Mouse (Mus musculus) hindbrain, postnatal 0 days (tissue): ENCODE results near the gene Dock4. TPM values are rescaled to one million over a fixed set of nuclear protein-coding genes. Genes with fewer than 3 reads are reported as not detected.

Experiments
- ATAC-seq: fragments of 200-750 bp; cut with Nextera tagmentation; 2 replicates; pipeline ENCODE4 v1.8.0; 2017; ENCODE audit warnings: mild to moderate bottlenecking, moderate TSS enrichment, moderate library complexity
- DNase-seq: peaks from one replicate; pipeline ENCODE4 v3.0.0-alpha.2; 2015; ENCODE audit warnings: low spot score
- H3K27ac ChIP-seq: fragments of 300-500 bp; sonication (generic); 2 replicates; pipeline ENCODE4 v1.5.1; 2014; ENCODE audit warnings: mild to moderate bottlenecking
- H3K27me3 ChIP-seq: fragments of 300-500 bp; sonication (generic); 2 replicates; pipeline ENCODE4 v1.6.1; 2014; ENCODE audit warnings: low read length, mixed read lengths; ENCODE audit not compliant: insufficient read depth
- H3K36me3 ChIP-seq: fragments of 300-500 bp; sonication (generic); 2 replicates; pipeline ENCODE4 v1.6.1; 2014; ENCODE audit warnings: low read length, mixed read lengths; ENCODE audit not compliant: insufficient read depth
- H3K4me1 ChIP-seq: fragments of 300-500 bp; sonication (generic); 2 replicates; pipeline ENCODE4 v1.6.1; 2014; ENCODE audit warnings: antibody characterized with exemption, low read length, mixed read lengths; ENCODE audit not compliant: insufficient read depth
- H3K4me2 ChIP-seq: fragments of 300-500 bp; sonication (generic); 2 replicates; pipeline ENCODE4 v1.6.1; 2014; ENCODE audit warnings: low read depth, mild to moderate bottlenecking, low read length, moderate library complexity, mixed read lengths
- H3K4me3 ChIP-seq: fragments of 300-500 bp; sonication (generic); 2 replicates; pipeline ENCODE4 v1.5.1; 2014; ENCODE audit warnings: low read length
- H3K9ac ChIP-seq: fragments of 300-500 bp; sonication (generic); replicated peaks from 2 replicates; pipeline ENCODE4 v1.6.1; 2014; ENCODE audit warnings: mild to moderate bottlenecking, low read length, moderate library complexity, mixed read lengths
- H3K9me3 ChIP-seq: fragments of 300-500 bp; sonication (generic); 2 replicates; pipeline ENCODE4 v1.6.1; 2016; ENCODE audit warnings: low read length, mixed read lengths
- CTCF ChIP-seq: IDR thresholded peaks from 2 replicates; pipeline ENCODE4 v1.5.1; 2016; ENCODE audit warnings: antibody characterized with exemption, control low read depth, low read depth
- WGBS: fragments of 180-500 bp; shearing (Covaris S2); extraction: QIAGEN DNeasy Blood & Tissue Kit; methylation state at CpG from one replicate; pipeline ENCODE4 v1.1.7; 2014; 5-methylcytosine and 5-hydroxymethylcytosine counted together
- polyA plus RNA-seq: library from polyadenylated mRNA; unstranded; fragments of >200 nt; fragmentation: Nextera tagmentation; extraction: Ambion mirVana; gene quantifications from 2 replicates; pipeline ENCODE4 v1.2.1, GENCODE M21; 2015
- total RNA-seq: library from RNA; depleted of rRNA; stranded (reverse); fragments of >200 nt; gene quantifications from 2 replicates; pipeline ENCODE4 v1.2.3, GENCODE M21; 2014

Dock4 gene
- total and polyA plus RNA-seq, 2 experiments from 2014 or later: 16.7 to 30.7 TPM

- H3K9me3 ChIP-seq: no peaks in the 10 kb centered on the region
- no peak overlapping the region for H3K4me2 ChIP-seq
- H3K4me1 ChIP-seq: no peaks in the 10 kb centered on the region
- DNase-seq: no peak
- no peaks in the 10 kb centered on the region for H3K27me3 ChIP-seq
- 79% methylated on average over 11 of the region's 11 CpGs for WGBS
- no peak overlapping the region for H3K9ac ChIP-seq
- no peak for ATAC-seq
- no peak overlapping the region for H3K27ac ChIP-seq
- no peak overlapping the region for H3K4me3 ChIP-seq
- no peaks in the 10 kb centered on the region for H3K36me3 ChIP-seq
- no peak for TF ChIP-seq CTCF
Observed at GRCm38 (mm10) chr12:40559103-40559502, 113.4 kb downstream of the Dock4 start.

GRCm38 (mm10) chr12:40563703-40564102 is 118.0 kb downstream of the Dock4 start:
- Histone ChIP-seq H3K4me2 (no peak overlapping the region), H3K9me3 (no peaks in the 10 kb centered on the region), H3K36me3 (no peaks in the 10 kb centered on the region), H3K4me3 (no peak overlapping the region), H3K27me3 (no peaks in the 10 kb centered on the region), H3K9ac (no peak overlapping the region), H3K4me1 (peaks cover 6% of the 10 kb centered on the region; the same call in 1 of the 2 replicates), H3K27ac (no peak overlapping the region)
- ATAC-seq (no peak), DNase-seq (no peak)
- TF ChIP-seq CTCF: no peak
- 68% methylated on average over 1 of the region's 1 CpGs for WGBS

DNA sequence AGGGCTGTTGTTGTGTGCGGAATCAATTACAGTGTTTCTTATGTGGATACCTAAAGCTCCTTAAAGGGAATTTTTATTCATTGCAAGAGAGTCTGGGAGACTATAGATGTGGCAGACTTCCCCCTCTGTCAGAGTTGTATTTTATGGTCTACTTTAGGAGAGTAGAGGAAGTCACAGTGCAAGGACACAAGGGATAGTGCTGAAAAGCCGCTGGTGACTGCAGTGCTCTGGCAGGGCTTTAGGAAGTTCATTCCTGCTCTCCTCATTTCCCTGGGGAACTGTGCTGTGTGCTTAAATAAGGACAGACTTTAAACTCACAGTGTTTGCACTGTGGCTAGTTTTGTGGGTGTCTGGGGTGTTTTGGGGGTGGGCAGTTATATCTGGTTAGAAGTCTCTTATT is 118.5 kb downstream of the Dock4 start:
- no peak for DNase-seq
- H3K36me3 ChIP-seq: no peaks in the 10 kb centered on the region
- WGBS: 75% methylated on average over 2 of the region's 2 CpGs
- ATAC-seq: no peak
- H3K4me1 ChIP-seq: peaks cover 11% of the 10 kb centered on the region; the same call in 1 of the 2 replicates
- TF ChIP-seq CTCF: no peak
- no peak overlapping the region for H3K9ac ChIP-seq
- H3K27me3 ChIP-seq: no peaks in the 10 kb centered on the region
- H3K27ac ChIP-seq: no peak overlapping the region
- no peaks in the 10 kb centered on the region for H3K9me3 ChIP-seq
- no peak overlapping the region for H3K4me3 ChIP-seq
- H3K4me2 ChIP-seq: no peak overlapping the region

- H3K36me3 ChIP-seq: no peaks in the 10 kb centered on the region
- no peak for DNase-seq
- no peak overlapping the region for H3K27ac ChIP-seq
- H3K4me3 ChIP-seq: no peak overlapping the region
- H3K9ac ChIP-seq: no peak overlapping the region
- 63% methylated on average over 4 of the region's 4 CpGs for WGBS
- no peak overlapping the region for H3K4me2 ChIP-seq
- H3K9me3 ChIP-seq: no peaks in the 10 kb centered on the region
- no peaks in the 10 kb centered on the region for H3K27me3 ChIP-seq
- H3K4me1 ChIP-seq: peaks cover 13% of the 10 kb centered on the region; the same call in 1 of the 2 replicates
- TF ChIP-seq CTCF: no peak
- no peak for ATAC-seq
Observed at GRCm38 (mm10) chr12:40568365-40568885, 122.7 kb downstream of the Dock4 start.

DNA sequence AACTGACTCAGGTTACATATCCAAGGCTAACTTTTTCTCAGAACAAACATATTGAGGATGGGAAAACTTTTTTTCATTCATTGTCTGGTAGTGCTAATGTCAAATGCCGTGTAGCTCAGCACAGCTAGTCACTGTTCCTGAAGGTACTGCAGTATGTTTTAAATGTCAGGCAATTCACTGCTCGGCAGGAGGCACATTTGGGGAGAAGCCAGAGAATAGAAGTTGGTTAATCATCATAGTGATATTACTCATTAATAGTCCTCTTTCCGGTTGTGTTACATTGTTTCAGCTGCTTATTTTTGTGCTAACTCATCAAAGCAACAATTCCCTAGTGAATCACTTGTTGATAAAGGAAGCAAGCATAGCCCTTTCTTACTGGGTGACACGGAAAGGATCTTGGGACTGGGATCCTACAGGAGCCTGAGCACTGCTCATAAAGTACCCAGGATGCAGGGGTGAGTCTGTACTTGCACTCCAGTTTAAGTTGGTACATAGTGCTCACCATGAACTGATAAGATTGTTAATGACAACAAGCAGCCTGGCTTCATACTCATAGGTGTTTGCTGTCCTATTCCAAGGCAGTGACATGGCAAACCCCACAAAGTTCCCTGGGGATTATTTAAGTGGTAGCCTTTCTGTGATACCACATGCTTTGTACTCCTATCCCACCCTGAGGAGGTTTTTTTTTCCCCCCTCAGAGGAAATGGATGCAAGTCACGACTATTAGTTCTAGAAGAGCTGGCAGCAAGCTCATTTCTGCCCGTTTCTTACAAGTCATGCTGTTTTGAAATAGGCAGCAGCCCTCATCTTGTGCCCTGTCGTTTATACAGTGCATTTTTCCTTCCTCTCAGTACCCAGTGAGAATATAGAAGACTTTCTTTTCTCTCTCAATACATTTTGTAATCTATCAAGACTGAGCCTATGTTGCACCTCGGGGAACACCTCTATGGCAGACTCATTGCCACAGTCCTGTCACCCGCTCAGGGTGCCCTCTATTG is 123.5 kb downstream of the Dock4 start:
- H3K4me2 ChIP-seq: no peak overlapping the region
- no peak overlapping the region for H3K9ac ChIP-seq
- no peak overlapping the region for H3K4me3 ChIP-seq
- no peak overlapping the region for H3K27ac ChIP-seq
- ATAC-seq (no peak), DNase-seq (no peak)
- H3K36me3 ChIP-seq: no peaks in the 10 kb centered on the region
- no peaks in the 10 kb centered on the region for H3K9me3 ChIP-seq
- H3K27me3 ChIP-seq: no peaks in the 10 kb centered on the region
- no peak for TF ChIP-seq CTCF
- 42% methylated on average over 9 of the region's 9 CpGs for WGBS
- H3K4me1 ChIP-seq: peaks cover 13% of the 10 kb centered on the region; the same call in 1 of the 2 replicates

- Histone ChIP-seq H3K9me3 (no peaks in the 10 kb centered on the region), H3K27me3 (no peaks in the 10 kb centered on the region), H3K4me1 (peaks cover 13% of the 10 kb centered on the region; the same call in 1 of the 2 replicates), H3K4me2 (no peak overlapping the region), H3K36me3 (no peaks in the 10 kb centered on the region), H3K27ac (no peak overlapping the region), H3K9ac (no peak overlapping the region), H3K4me3 (no peak overlapping the region)
- no peak for DNase-seq
- no peak for ATAC-seq
- 63% methylated on average over 1 of the region's 1 CpGs for WGBS
- TF ChIP-seq CTCF: no peak
Observed at GRCm38 (mm10) chr12:40570250-40570649, 124.5 kb downstream of the Dock4 start.

GRCm38 (mm10) chr12:40574051-40574450 is 128.3 kb downstream of the Dock4 start:
- Histone ChIP-seq H3K27ac (no peak overlapping the region), H3K4me1 (peaks cover 4% of the 10 kb centered on the region; the same call in 1 of the 2 replicates), H3K36me3 (no peaks in the 10 kb centered on the region), H3K9me3 (no peaks in the 10 kb centered on the region), H3K4me2 (no peak overlapping the region), H3K4me3 (no peak overlapping the region), H3K27me3 (no peaks in the 10 kb centered on the region), H3K9ac (no peak overlapping the region)
- DNase-seq: no peak
- no peak for ATAC-seq
- whole genome bisulfite sequencing: 60% methylated on average over 3 of the region's 3 CpGs
- TF ChIP-seq CTCF: no peak
